Mouse (Mus musculus) heart, embryonic 11.5 days (tissue): ENCODE measurements around the gene Gm5724. TPM values are rescaled to one million over a fixed set of nuclear protein-coding genes. Genes with fewer than 3 reads are reported as not detected.
A peak's percentile ranks its signal among the peaks of the same experiment; 100 is the strongest.

Experiments
- ATAC-seq: fragments of 200-750 bp; cut with Nextera tagmentation; replicated peaks from 2 replicates; pipeline ENCODE4 v1.8.0; 2017; ENCODE audit warnings: moderate library complexity; ENCODE audit not compliant: insufficient number of reproducible peaks, low FRiP score, low TSS enrichment
- H3K27ac ChIP-seq: fragments of 300-500 bp; sonication (generic); 2 replicates; pipeline ENCODE4 v1.5.1; 2014; ENCODE audit warnings: mild to moderate bottlenecking, low read depth, low read length
- H3K27me3 ChIP-seq: fragments of 300-500 bp; sonication (generic); 2 replicates; pipeline ENCODE4 v1.6.1; 2014; ENCODE audit warnings: mild to moderate bottlenecking, low read length, mixed read lengths; ENCODE audit not compliant: control insufficient read depth, insufficient read depth
- H3K36me3 ChIP-seq: fragments of 300-500 bp; sonication (generic); 2 replicates; pipeline ENCODE4 v1.6.1; 2014; ENCODE audit warnings: mild to moderate bottlenecking, low read length, moderate library complexity, mixed read lengths; ENCODE audit not compliant: control insufficient read depth, insufficient read depth
- H3K4me1 ChIP-seq: fragments of 300-500 bp; sonication (generic); 2 replicates; pipeline ENCODE4 v1.6.1; 2014; ENCODE audit warnings: low read length; ENCODE audit not compliant: control insufficient read depth, insufficient read depth
- H3K4me2 ChIP-seq: fragments of 300-500 bp; sonication (generic); 2 replicates; pipeline ENCODE4 v1.6.1; 2014; ENCODE audit warnings: mild to moderate bottlenecking, moderate library complexity
- H3K4me3 ChIP-seq: fragments of 300-500 bp; sonication (generic); 2 replicates; pipeline ENCODE4 v1.5.1; 2014; ENCODE audit warnings: low read depth, low read length
- H3K9ac ChIP-seq: fragments of 300-500 bp; sonication (generic); 2 replicates; pipeline ENCODE4 v1.6.1; 2014; ENCODE audit warnings: mild to moderate bottlenecking, low read depth, low read length, moderate library complexity
- H3K9me3 ChIP-seq: fragments of 300-500 bp; sonication (generic); replicated peaks from 2 replicates; pipeline ENCODE4 v1.6.1; 2016; ENCODE audit warnings: low read length; ENCODE audit not compliant: control insufficient read depth
- WGBS: fragments of 180-500 bp; shearing (Covaris S2); extraction: QIAGEN DNeasy Blood & Tissue Kit; methylation state at CpG from one replicate; pipeline ENCODE4 v1.1.7; 2014; ENCODE audit not compliant: insufficient replicate concordance; 5-methylcytosine and 5-hydroxymethylcytosine counted together
- polyA plus RNA-seq: library from polyadenylated mRNA; unstranded; fragments of >200 nt; fragmentation: Nextera tagmentation; extraction: Ambion mirVana; gene quantifications from 2 replicates; pipeline ENCODE4 v1.2.1, GENCODE M21; 2014

Gene Gm5724
- polyA plus RNA-seq: not detected in 2 replicates

DNA sequence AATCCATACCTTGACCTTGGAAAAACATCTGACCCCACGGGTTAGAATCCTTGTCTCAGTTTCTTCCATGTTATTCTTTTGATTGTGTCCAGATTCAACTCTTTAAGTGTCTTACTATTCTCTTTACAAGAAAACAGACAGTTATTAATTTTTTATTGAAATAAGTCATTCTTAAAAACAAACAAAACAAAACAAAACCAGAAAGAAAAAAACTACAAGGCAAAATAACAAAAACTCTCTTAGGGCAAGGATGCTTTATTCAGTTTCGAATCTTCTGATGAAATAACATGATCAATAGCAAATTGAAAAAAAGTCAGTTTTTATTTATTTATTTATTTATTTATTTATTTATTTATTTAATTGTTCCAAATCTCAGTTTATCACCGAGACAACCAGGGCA lies at the start of gene Gm5724:
TSS of gene Gm5724 (minus strand) at position 101 of the 400 bp plus-strand sequence.
- H3K27ac ChIP-seq: no peak within 1 kb of the TSS
- no peak within 1 kb of the TSS for H3K4me2 ChIP-seq
- H3K4me3 ChIP-seq: no peak within 1 kb of the TSS
- H3K9me3 ChIP-seq: no peaks in the 10 kb centered on the region
- H3K4me1 ChIP-seq: no peaks in the 10 kb centered on the region
- no peaks in the 10 kb centered on the region for H3K27me3 ChIP-seq
- no peaks in the 10 kb centered on the region for H3K36me3 ChIP-seq
- 72% methylated on average over 3 of the region's 3 CpGs for WGBS
- ATAC-seq: no peak
- H3K9ac ChIP-seq: no peak within 1 kb of the TSS

DNA sequence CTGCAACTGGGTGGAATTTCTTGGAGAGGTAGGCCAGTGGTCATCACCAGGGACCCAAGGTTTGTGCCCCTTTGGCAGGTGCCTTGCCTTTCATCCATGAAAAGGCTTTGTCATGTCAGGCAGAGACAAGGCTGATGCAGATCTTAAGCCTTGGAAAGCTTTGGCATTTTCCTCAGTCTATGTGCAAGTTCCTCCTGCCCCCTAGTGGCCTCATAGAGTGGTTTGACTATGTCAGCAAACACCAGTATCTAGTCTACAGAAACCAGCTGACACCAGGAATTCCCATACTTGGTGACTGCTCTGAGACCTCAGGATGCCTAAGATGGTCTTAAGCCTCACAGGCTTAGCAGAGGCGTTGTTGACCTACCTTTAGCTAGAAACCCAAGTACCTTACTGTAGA lies 24.2 kb upstream of the Gm5724 start:
- Histone ChIP-seq H3K27me3 (no peaks in the 10 kb centered on the region), H3K4me1 (no peaks in the 10 kb centered on the region), H3K9ac (no peak overlapping the region), H3K9me3 (no peaks in the 10 kb centered on the region), H3K27ac (no peak overlapping the region), H3K4me3 (no peak overlapping the region), H3K4me2 (no peak overlapping the region), H3K36me3 (no peaks in the 10 kb centered on the region)
- ATAC-seq: 0 out of 2 replicates have a peak, but pooled peaks have one; percentile 46
- 11% methylated on average over 1 of the region's 1 CpGs for WGBS

DNA sequence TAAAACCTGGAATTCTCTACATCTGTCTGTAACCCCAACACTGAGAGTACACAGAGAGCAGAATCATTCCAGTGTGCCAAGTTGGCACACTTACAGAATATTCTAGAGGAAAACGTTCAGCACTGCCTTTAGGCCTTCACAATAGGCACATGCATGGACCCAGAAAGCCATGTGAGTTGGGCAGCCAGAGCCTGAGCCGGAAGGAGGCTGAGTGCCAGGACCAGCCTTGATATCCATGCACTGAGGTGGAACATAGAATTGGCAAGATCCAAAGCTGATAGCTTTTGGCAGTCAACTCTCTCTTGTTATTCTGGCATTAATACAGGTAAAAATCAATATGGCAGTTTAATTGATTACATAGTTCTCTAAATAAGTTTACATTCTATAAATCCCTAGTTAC lies 866 bp upstream of the Gm5724 start:
- WGBS: 82% methylated on average over 2 of the region's 2 CpGs
- Histone ChIP-seq H3K27ac (no peak overlapping the region), H3K4me3 (no peak overlapping the region), H3K27me3 (no peaks in the 10 kb centered on the region), H3K36me3 (no peaks in the 10 kb centered on the region), H3K4me1 (no peaks in the 10 kb centered on the region), H3K9me3 (no peaks in the 10 kb centered on the region), H3K4me2 (no peak overlapping the region), H3K9ac (no peak overlapping the region)
- ATAC-seq: no peak

DNA sequence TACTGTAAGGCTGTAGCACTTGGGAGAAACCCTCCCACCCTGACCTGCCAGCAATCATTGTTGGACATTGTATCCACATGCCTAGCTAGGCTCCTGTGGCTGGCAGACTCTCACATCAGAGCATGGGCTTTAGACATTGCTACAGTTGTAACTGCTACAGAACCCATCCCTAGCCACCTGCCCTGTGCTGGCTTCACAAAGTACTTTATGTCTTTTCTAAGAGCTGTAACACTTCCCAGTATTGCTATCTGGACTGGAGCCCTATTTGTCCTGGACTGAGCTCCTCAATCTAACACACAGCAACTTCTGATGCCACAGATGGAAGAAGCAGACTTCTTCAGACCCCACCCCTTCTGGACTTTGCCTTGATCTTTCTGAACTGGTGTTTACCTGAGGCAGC lies 82.4 kb downstream of the Gm5724 start:
- Histone ChIP-seq H3K4me3 (no peak overlapping the region), H3K4me1 (no peaks in the 10 kb centered on the region), H3K4me2 (no peak overlapping the region), H3K9ac (no peak overlapping the region), H3K36me3 (no peaks in the 10 kb centered on the region), H3K27me3 (no peaks in the 10 kb centered on the region), H3K9me3 (no peaks in the 10 kb centered on the region), H3K27ac (no peak overlapping the region)
- ATAC-seq: no peak

DNA sequence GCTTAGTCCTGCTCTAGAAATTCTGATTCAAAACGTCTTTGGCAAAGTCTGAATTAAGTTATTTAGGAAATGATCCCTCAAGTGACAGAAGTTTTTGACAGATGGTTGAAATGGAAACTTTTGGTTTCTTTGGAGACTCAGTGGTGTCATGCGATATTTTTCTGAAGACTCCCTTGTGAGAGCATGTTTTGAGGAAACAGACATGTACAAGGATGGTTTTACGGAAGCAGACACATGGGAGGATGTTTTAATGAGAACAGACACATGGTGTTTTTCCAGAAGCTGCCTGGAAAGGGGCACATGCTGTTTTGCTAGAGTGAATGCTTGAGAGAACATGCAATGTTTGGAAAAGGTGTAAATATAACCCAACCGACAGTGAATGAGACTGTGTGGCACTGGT lies 86.6 kb downstream of the Gm5724 start:
- no peak overlapping the region for H3K4me3 ChIP-seq
- H3K36me3 ChIP-seq: no peaks in the 10 kb centered on the region
- WGBS: 60% methylated on average over 4 of the region's 4 CpGs

More for the DNA sequence above, 86.6 kb downstream of the Gm5724 start:
- Histone ChIP-seq H3K4me1 (no peaks in the 10 kb centered on the region), H3K27ac (no peak overlapping the region), H3K9me3 (no peaks in the 10 kb centered on the region), H3K27me3 (no peaks in the 10 kb centered on the region), H3K4me2 (no peak overlapping the region), H3K9ac (no peak overlapping the region)
- ATAC-seq: no peak

Other genes starting within 250 kb of the Gm5724 start
- 0.20 and 0.24 TPM in 2 replicates for gene Slco1c1, start 249.4 kb downstream of the Gm5724 start, polyA plus RNA-seq
- not detected in 2 replicates for gene Slco1b2, start 144.3 kb downstream of the Gm5724 start, polyA plus RNA-seq
- gene Slco1a4, start 82.4 kb upstream of the Gm5724 start, polyA plus RNA-seq: not detected in 2 replicates
- not detected in 2 replicates for gene Slco1a1, start 173.2 kb upstream of the Gm5724 start, polyA plus RNA-seq
- gene Gm6614, start 237.6 kb upstream of the Gm5724 start, polyA plus RNA-seq: not detected in 2 replicates